Mouse (Mus musculus): ENCODE data around the gene Ostm1. TPM values are rescaled to one million over a fixed set of nuclear protein-coding genes. Genes with fewer than 3 reads are reported as not detected.

Ostm1 gene
- polyA plus RNA-seq, 1 experiment from 2014 or later = 12.1 TPM

DNA sequence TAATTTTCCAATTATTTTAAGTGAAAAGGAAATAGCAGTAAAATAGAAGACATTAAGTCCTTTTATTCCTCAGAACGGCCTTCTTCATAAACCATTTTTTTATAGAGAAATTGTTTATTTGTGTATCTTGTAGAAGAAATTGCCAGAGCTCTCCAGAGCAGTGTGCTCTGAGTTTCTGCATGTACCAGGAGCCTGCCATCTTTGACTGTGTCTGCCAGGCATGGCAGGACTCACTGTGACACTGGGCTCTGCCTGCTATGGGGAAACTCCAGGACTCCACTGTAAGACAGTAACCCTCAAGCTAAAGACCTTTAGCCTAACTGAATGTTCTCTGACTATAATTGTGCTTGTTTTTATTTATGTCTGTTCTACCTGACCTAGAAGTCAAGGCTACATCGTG lies 107.4 kb downstream of the Ostm1 start:
- Histone ChIP-seq H3K27me3 (ENCODE audit: insufficient read depth, low read length) (no peaks in the 10 kb centered on the region), H3K36me3 (replicated peaks; ENCODE audit: insufficient read depth, low read length) (peaks cover 2% of the 10 kb centered on the region; the same call in 1 of the 2 replicates)
- WGBS (ENCODE audit: insufficient replicate concordance) = 83% methylated on average over 2 of the region's 2 CpGs

DNA sequence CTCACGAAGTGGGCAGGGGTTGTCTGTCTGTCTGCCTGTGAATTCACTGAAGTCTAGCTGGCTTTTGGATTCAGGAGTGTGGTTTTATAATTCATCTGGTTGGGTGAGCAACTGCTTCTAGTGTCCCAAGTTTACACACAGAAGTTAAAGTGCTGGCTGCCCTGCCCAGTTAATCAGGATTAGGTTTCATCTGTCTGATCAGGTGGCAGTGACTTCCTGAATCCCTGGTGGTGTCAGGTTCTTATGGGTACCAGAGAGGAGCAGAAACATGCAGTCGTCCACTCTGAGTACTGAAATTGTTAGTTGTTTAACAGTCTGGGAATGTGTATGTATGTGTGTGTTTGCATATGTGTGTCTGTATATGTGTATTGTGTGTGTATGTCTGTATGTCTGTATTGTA lies 108.5 kb downstream of the Ostm1 start:
- no peak for DNase-seq
- TF ChIP-seq CTCF (IDR thresholded peaks at IDR 0.05; ENCODE audit: low read depth) = no peak
- no peak for TF ChIP-seq EP300 (IDR thresholded peaks at IDR 0.05; ENCODE audit: low read depth)
- no peak overlapping the region for H3K9ac ChIP-seq (replicated peaks)
- H3K27me3 ChIP-seq (ENCODE audit: insufficient read depth, low read length) = no peaks in the 10 kb centered on the region
- no peaks in the 10 kb centered on the region for H3K9me3 ChIP-seq (ENCODE audit: low read length)
- H3K4me1 ChIP-seq (ENCODE audit: insufficient read depth) = no peaks in the 10 kb centered on the region
- no peak overlapping the region for H3K4me3 ChIP-seq (ENCODE audit: low read depth, low read length)
- H3K36me3 ChIP-seq (replicated peaks; ENCODE audit: insufficient read depth, low read length) = 0 out of 2 replicates have a peak, but pooled peaks cover 3% of the 10 kb centered on the region
- H3K27ac ChIP-seq (ENCODE audit: low read depth) = no peak overlapping the region
- ATAC-seq = no peak
- WGBS (ENCODE audit: insufficient replicate concordance) = 91% methylated on average over 2 of the region's 2 CpGs
- no peak overlapping the region for H3K4me2 ChIP-seq (ENCODE audit: low read depth, low read length)

More for the DNA sequence above, 107.4 kb downstream of the Ostm1 start:
- Histone ChIP-seq H3K27ac (ENCODE audit: low read depth) (no peak overlapping the region), H3K9me3 (ENCODE audit: low read length) (no peaks in the 10 kb centered on the region), H3K4me3 (ENCODE audit: low read depth, low read length) (no peak overlapping the region), H3K4me2 (ENCODE audit: low read depth, low read length) (no peak overlapping the region), H3K4me1 (ENCODE audit: insufficient read depth) (no peaks in the 10 kb centered on the region), H3K9ac (replicated peaks) (no peak overlapping the region)
- DNase-seq (no peak), ATAC-seq (no peak)
- TF ChIP-seq CTCF (IDR thresholded peaks at IDR 0.05; ENCODE audit: low read depth) = no peak
- no peak for TF ChIP-seq EP300 (IDR thresholded peaks at IDR 0.05; ENCODE audit: low read depth)

DNA sequence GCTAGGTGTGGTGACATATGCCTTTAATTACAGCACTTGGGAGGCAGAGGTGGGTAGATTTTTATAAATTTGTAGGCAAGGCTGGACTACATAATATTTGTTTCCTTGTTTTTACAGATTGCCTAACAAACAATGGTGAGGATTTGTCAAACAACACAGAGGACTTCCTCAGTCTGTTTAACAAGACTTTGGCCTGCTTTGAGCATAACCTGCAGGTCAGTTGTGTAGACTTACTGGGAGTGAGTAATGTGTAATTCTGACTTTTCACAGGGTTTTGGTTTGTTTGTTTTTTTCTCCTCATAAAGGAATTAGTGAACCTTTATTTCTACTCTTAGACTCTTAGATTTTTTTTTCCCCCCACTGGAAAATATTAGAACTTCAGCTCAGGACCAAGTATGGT lies 109.2 kb downstream of the Ostm1 start:
- H3K27ac ChIP-seq (ENCODE audit: low read depth) = peak overlapping the region; percentile 18; the same call in 1 of the 2 replicates
- H3K36me3 ChIP-seq (replicated peaks; ENCODE audit: insufficient read depth, low read length) = 0 out of 2 replicates have a peak, but pooled peaks cover 3% of the 10 kb centered on the region
- TF ChIP-seq EP300 (IDR thresholded peaks at IDR 0.05; ENCODE audit: low read depth) = no peak
- no peak for TF ChIP-seq CTCF (IDR thresholded peaks at IDR 0.05; ENCODE audit: low read depth)
- no peaks in the 10 kb centered on the region for H3K9me3 ChIP-seq (ENCODE audit: low read length)
- H3K4me2 ChIP-seq (ENCODE audit: low read depth, low read length) = no peak overlapping the region
- ATAC-seq (peak; percentile 53; the same call in 1 of the 2 replicates), DNase-seq (no peak)
- no peak overlapping the region for H3K9ac ChIP-seq (replicated peaks)
- H3K4me3 ChIP-seq (ENCODE audit: low read depth, low read length) = no peak overlapping the region
- no peaks in the 10 kb centered on the region for H3K4me1 ChIP-seq (ENCODE audit: insufficient read depth)
- H3K27me3 ChIP-seq (ENCODE audit: insufficient read depth, low read length) = no peaks in the 10 kb centered on the region

DNA sequence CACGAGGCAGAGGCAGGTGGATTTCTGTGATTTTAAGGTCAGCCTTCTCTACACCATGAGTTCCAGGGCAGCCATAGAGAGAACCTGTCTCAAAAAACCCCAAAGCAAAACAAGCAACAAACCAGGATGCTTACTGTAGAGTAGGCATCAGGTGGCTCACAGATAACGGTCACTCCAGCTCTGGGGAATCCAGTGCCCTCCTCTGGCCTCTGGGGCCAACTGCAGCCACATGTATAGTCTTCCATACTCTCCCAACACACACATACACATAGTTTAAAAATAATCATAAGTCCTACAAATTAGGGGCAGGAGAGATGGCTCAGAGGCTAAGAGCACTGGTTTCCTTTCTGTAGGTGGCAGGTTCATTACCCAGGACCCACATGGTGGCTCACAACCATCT lies 109.9 kb downstream of the Ostm1 start:
- Histone ChIP-seq H3K36me3 (replicated peaks; ENCODE audit: insufficient read depth, low read length) (peaks cover 8% of the 10 kb centered on the region), H3K4me2 (ENCODE audit: low read depth, low read length) (no peak overlapping the region), H3K27me3 (ENCODE audit: insufficient read depth, low read length) (no peaks in the 10 kb centered on the region), H3K4me3 (ENCODE audit: low read depth, low read length) (no peak overlapping the region), H3K9ac (replicated peaks) (no peak overlapping the region), H3K4me1 (ENCODE audit: insufficient read depth) (no peaks in the 10 kb centered on the region), H3K27ac (ENCODE audit: low read depth) (no peak overlapping the region), H3K9me3 (ENCODE audit: low read length) (no peaks in the 10 kb centered on the region)
- DNase-seq (no peak), ATAC-seq (no peak)
- TF ChIP-seq EP300 (IDR thresholded peaks at IDR 0.05; ENCODE audit: low read depth) = no peak
- peak; percentile 35 for TF ChIP-seq CTCF (IDR thresholded peaks at IDR 0.05; ENCODE audit: low read depth)
- WGBS (ENCODE audit: insufficient replicate concordance) = 75% methylated on average over 2 of the region's 2 CpGs

DNA sequence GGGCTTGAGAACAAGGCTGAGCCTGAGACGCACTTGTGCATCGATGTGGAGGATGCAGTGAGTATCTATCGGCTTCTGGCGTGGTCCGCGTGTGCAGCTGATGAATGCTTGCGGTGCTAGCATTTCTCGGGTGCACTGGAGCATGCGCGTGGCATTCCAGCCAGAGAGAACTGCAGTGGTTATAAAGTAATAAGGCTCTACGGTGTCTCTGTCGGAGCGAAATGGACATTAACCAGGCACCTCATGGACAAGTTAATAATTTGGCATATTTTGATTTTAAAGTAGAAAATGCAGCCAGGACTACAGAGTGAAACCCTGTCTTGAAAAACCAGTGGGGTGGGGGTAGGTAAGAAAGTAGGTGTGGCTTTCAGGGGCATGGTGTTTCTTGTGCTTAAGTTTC lies 112.7 kb downstream of the Ostm1 start:
- TF ChIP-seq EP300 (IDR thresholded peaks at IDR 0.05; ENCODE audit: low read depth) (no peak), CTCF (IDR thresholded peaks at IDR 0.05; ENCODE audit: low read depth) (no peak)

DNA sequence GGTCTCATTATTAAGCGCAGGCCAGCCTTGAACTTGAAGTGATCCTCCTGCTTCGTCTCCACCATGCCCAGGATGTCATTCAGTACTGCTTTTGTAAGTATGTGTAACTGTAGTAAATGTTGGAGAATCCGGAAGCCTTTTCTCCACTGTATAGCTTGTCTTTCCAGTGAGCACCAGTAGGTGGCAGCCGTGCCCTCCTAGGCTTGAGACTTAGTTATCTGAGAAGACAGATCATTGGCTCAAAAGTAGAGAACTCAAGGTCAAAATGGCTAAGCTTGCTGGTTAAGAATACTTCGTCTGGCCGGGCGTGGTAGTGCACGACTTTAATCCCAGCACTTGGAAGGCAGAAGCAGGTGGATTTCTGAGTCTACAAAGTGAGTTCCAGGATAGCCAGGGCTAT lies 113.4 kb downstream of the Ostm1 start:
- Histone ChIP-seq H3K9me3 (ENCODE audit: low read length) (no peaks in the 10 kb centered on the region), H3K4me3 (ENCODE audit: low read depth, low read length) (no peak overlapping the region), H3K27me3 (ENCODE audit: insufficient read depth, low read length) (no peaks in the 10 kb centered on the region), H3K4me2 (ENCODE audit: low read depth, low read length) (no peak overlapping the region), H3K27ac (ENCODE audit: low read depth) (no peak overlapping the region), H3K4me1 (ENCODE audit: insufficient read depth) (no peaks in the 10 kb centered on the region), H3K9ac (replicated peaks) (no peak overlapping the region), H3K36me3 (replicated peaks; ENCODE audit: insufficient read depth, low read length) (peaks cover 26% of the 10 kb centered on the region)
- DNase-seq (peak; percentile 77), ATAC-seq (peak; percentile 29; the same call in 1 of the 2 replicates)
- TF ChIP-seq CTCF (IDR thresholded peaks at IDR 0.05; ENCODE audit: low read depth) (peak; percentile 93), EP300 (IDR thresholded peaks at IDR 0.05; ENCODE audit: low read depth) (no peak)
- 29% methylated on average over 8 of the region's 8 CpGs for WGBS (ENCODE audit: insufficient replicate concordance)

More for the DNA sequence above, 112.7 kb downstream of the Ostm1 start:
- no peaks in the 10 kb centered on the region for H3K9me3 ChIP-seq (ENCODE audit: low read length)
- ATAC-seq = no peak
- H3K36me3 ChIP-seq (replicated peaks; ENCODE audit: insufficient read depth, low read length) = peaks cover 23% of the 10 kb centered on the region
- no peaks in the 10 kb centered on the region for H3K27me3 ChIP-seq (ENCODE audit: insufficient read depth, low read length)
- DNase-seq = no peak
- no peaks in the 10 kb centered on the region for H3K4me1 ChIP-seq (ENCODE audit: insufficient read depth)
- H3K4me2 ChIP-seq (ENCODE audit: low read depth, low read length) = no peak overlapping the region
- no peak overlapping the region for H3K27ac ChIP-seq (ENCODE audit: low read depth)
- no peak overlapping the region for H3K9ac ChIP-seq (replicated peaks)
- whole genome bisulfite sequencing (ENCODE audit: insufficient replicate concordance) = 92% methylated on average over 13 of the region's 13 CpGs
- H3K4me3 ChIP-seq (ENCODE audit: low read depth, low read length) = no peak overlapping the region

DNA sequence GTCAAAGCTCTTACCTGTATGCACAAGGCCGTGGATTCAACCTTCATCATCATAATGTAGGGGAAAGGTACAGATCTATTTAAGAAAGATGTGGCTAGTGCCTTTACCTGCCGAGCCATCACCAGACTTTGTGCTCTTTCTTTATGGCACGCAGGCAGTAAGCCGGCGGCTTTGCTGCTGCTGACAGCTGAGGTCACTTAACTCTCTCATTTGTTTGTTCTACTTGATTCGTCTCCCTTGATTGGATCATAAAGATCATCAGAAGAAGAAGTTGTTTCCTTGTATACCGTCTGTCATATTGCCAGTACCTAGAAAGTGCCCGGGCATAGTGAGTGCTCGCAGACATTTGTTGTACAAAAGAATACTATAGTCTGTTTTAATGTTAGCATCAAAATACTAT lies 114.8 kb downstream of the Ostm1 start:
- Histone ChIP-seq H3K36me3 (replicated peaks; ENCODE audit: insufficient read depth, low read length) (peaks cover 26% of the 10 kb centered on the region), H3K9me3 (ENCODE audit: low read length) (no peaks in the 10 kb centered on the region), H3K4me1 (ENCODE audit: insufficient read depth) (no peaks in the 10 kb centered on the region), H3K4me3 (ENCODE audit: low read depth, low read length) (no peak overlapping the region), H3K4me2 (ENCODE audit: low read depth, low read length) (no peak overlapping the region), H3K27me3 (ENCODE audit: insufficient read depth, low read length) (no peaks in the 10 kb centered on the region), H3K27ac (ENCODE audit: low read depth) (no peak overlapping the region), H3K9ac (replicated peaks) (no peak overlapping the region)
- TF ChIP-seq EP300 (IDR thresholded peaks at IDR 0.05; ENCODE audit: low read depth) (no peak), CTCF (IDR thresholded peaks at IDR 0.05; ENCODE audit: low read depth) (no peak)
- no peak for ATAC-seq
- no peak for DNase-seq
- 87% methylated on average over 9 of the region's 9 CpGs for WGBS (ENCODE audit: insufficient replicate concordance)
